8 mouse cellular contexts compared by ENCODE assay signal in genomic region chr6:85450697-85451663, GRCm38 (mm10). TPM values are rescaled to one million over a fixed set of nuclear protein-coding genes. Genes with fewer than 3 reads are reported as not detected.
DNase-seq lines count a peak whose midpoint lies in the region; ATAC-seq lines count a peak whose summit lies in the region.

Gene Cct7, plus strand, starts transcription at chr6:85451514.

- no peaks in the 10 kb centered on the region for H3K27me3 ChIP-seq in hindbrain, embryonic 11.5 days (ENCODE audit: control insufficient read depth, insufficient read depth, low read length)

- DNase-seq in Muller cell, postnatal 12 days (ENCODE audit: inconsistent ontology term), result peak; percentile 100
- DNase-seq in cerebellum, adult 9-11 months, result peak; percentile 98
- DNase-seq in frontal cortex, adult 2 months (ENCODE audit: extremely low spot score in 1 of 2, low spot score in 1 of 2), result peak; percentile 99 to 100
- DNase-seq in hindbrain, embryonic 11.5 days (ENCODE audit: low spot score), result peak; percentile 99
- DNase-seq in layer of hippocampus, postnatal 10 days (ENCODE audit: low spot score in 2 of 2), result peak; percentile 98 to 99
- peak; percentile 99 for DNase-seq in lung, postnatal 10 days
- peak; percentile 97 for DNase-seq in ovary, postnatal 36 days (ENCODE audit: low spot score)
- DNase-seq in thymus, postnatal 25 days, result peak; percentile 97

- 3% methylated on average over 76 of the region's 96 CpGs for WGBS in hindbrain, embryonic 11.5 days

- peak within 1 kb of the TSS; percentile 91 for H3K4me2 ChIP-seq in hindbrain, embryonic 11.5 days (replicated peaks; ENCODE audit: low read depth, low read length)

- ATAC-seq in hindbrain, embryonic 11.5 days (ENCODE audit: low FRiP score), result peak; percentile 94

- H3K4me3 ChIP-seq in hindbrain, embryonic 11.5 days (ENCODE audit: low read depth, low read length), result peak within 1 kb of the TSS; percentile 86

- peaks cover 5% of the 10 kb centered on the region; the same call in 1 of the 2 replicates for H3K4me1 ChIP-seq in hindbrain, embryonic 11.5 days (replicated peaks; ENCODE audit: control insufficient read depth, insufficient read depth, low read length)

- H3K27ac ChIP-seq in hindbrain, embryonic 11.5 days (ENCODE audit: low read depth, low read length), result peak within 1 kb of the TSS; percentile 91

- peaks cover 3% of the 10 kb centered on the region; the same call in 1 of the 2 replicates for H3K36me3 ChIP-seq in hindbrain, embryonic 11.5 days (ENCODE audit: control insufficient read depth, insufficient read depth, low read length)

- no peaks in the 10 kb centered on the region for H3K9me3 ChIP-seq in hindbrain, embryonic 11.5 days (ENCODE audit: control insufficient read depth, low read length)

- H3K9ac ChIP-seq in hindbrain, embryonic 11.5 days (ENCODE audit: low read depth, low read length), result peak within 1 kb of the TSS; percentile 96

RNA-seq across cellular contexts. Expression of gene Cct7, which starts in this region (rescaled TPM):
- 163 and 180 TPM in 2 replicates for polyA plus RNA-seq in frontal cortex, adult 2 months (2012; rRNA removed)
- 644 and 685 TPM in 2 replicates for polyA plus RNA-seq in hindbrain, embryonic 11.5 days (2014; fragmentation: Nextera tagmentation; extraction: Ambion mirVana)
- 100 to 1,000 TPM; 240 to 245 TPM for total RNA-seq in layer of hippocampus, postnatal 10 days (2021)

Comparison
In these comparisons a context has a peak if more than half of its experiments do, and no peak if none do; other contexts are left out.
1. Peak in every context shown above with its lines: DNase-seq, ATAC-seq, H3K4me3 ChIP-seq and H3K27ac ChIP-seq.